Mouse (Mus musculus) myocyte (in vitro differentiated cells): ENCODE measurements around the gene Tcaf1.

Experiments
- E2F4 ChIP-seq: IDR thresholded peaks from one replicate; pipeline ENCODE4 v1.6.1; 2011; ENCODE audit warnings: mild to moderate bottlenecking, control low read depth, moderate library complexity; ENCODE audit not compliant: insufficient read depth
- POLR2A ChIP-seq: IDR thresholded peaks from one replicate; pipeline ENCODE4 v1.6.1; 2011; ENCODE audit warnings: low read depth, mild to moderate bottlenecking, control low read depth, moderate library complexity; ENCODE audit not compliant: insufficient read length
- POLR2AphosphoS2 ChIP-seq: IDR thresholded peaks from one replicate; pipeline ENCODE4 v1.6.1; 2011; ENCODE audit warnings: low read depth, control low read depth; ENCODE audit not compliant: insufficient read length

DNA sequence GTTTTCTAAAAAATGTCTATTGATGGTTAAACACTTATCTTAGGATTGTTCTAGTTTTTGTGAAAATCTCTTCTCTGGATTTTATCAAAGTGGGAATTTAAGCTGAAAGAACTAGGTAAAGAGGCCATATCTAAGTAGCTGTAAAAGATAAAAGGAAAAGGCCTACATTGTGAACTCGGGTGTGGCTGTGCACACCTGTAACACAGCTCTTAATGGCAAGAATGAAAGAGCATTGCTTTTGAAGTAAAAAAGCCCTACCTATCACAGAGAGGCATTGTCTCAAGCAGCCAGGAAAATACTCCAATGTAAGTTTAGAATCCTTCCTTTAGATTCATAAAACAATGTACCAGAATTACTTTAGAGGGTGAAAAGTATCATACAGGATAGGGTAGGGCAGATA, 38.1 kb downstream of the Tcaf1 start:
- TF ChIP-seq E2F4 (no peak), POLR2A (no peak), POLR2AphosphoS2 (no peak)
